Mouse (Mus musculus): ENCODE results near the gene Map1lc3a.
A peak's percentile ranks its signal among the peaks of the same experiment; 100 is the strongest.

Map1lc3a gene

DNA sequence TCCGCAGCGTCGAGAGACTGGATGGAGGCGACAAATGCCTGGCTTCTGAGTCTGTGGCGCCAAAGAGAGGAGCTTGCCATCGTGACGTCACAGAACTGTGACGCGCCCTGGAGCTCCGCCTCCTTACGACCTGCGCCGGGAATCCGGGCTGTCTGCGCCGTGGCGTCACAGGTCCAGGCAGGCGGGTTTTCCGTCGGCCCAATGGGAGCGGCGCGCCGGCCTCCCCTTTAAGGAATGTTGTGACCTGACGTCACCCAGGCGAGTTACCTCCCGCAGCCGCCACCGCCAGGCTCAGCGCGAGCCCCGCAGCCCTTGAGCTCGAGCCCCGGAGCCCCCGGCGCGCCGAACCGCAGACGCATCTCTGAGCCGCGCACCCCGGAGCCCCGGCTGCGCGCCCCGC lies at the start of gene Map1lc3a:
Gene Map1lc3a, plus strand, starts transcription at position 103 of the 400 bp plus-strand sequence.
- DNase-seq (ENCODE audit: low spot score in 2 of 2) = peak; percentile 99

DNA sequence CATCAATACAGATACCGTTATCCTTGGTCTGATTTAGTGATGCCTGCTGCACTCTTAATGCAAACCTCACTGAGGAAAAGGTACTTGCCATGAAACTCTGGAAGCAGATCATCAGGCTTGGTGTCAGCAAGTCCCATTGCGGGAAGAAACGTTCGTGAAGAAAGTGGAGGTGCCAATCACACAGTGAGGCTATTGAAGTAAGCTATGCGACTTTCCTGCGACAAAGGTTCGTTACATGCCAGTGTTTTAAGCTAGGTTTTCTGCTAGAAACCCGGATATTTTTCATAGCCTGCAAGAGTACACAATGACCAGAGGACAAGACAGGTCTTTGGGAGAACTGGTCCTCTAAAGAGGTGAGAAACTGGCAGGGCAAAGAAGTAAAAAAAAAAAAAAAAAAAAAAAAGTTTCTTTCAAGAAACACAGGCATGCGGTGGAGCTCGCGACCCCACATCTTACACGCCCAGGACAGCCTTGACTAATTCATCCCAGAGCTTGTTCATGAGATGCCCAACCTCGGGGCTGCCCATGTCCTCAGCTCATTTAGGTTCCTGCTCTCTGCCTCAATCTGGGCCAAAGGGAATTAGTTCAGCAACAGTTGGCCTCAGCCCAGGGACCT lies 40.2 kb upstream of the Map1lc3a start:
- peak in 1 of 2 experiments; percentile 8 for DNase-seq (ENCODE audit: low spot score in 2 of 2)

GRCm38 (mm10) chr2:155236362-155236992 lies 39.6 kb upstream of the Map1lc3a start, which contains the start of gene Dynlrb1:
TSS of gene Dynlrb1 (plus strand) at chr2:155236533.
- DNase-seq (ENCODE audit: low spot score in 2 of 2) = peak; percentile 99

GRCm38 (mm10) chr2:155237276-155237675 lies 38.8 kb upstream of the Map1lc3a start:
- no peak for DNase-seq (ENCODE audit: low spot score in 2 of 2)

- DNase-seq (ENCODE audit: low spot score in 2 of 2) = no peak
These were observed 35.2 kb upstream of the Map1lc3a start for GRCm38 (mm10) chr2:155240915-155241314.

DNA sequence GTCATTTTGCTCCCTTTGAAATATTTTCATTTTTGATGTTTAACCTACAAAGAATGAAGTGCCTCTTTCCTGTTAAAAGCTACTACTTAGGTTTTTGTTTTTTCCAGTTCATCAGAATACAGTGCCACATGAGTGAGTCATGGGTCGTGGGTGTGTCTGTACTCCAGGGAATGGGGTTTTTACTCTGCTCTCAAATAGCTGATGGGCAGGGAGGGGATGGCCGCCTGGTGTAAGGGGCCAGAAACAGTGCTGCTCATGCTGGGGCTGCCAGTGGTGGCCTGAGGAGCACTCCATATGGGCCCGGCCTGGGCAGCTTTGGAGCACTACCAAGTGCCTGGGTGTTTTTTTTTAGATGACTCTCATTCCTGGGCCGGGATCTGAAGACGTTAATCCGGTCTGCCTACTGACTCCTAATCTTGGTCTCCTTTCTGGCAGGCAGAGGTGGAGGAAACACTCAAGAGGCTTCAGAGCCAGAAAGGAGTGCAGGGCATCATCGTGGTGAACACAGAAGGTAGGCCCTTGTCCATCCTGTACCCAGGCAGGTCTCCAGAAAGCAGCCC lies 33.7 kb upstream of the Map1lc3a start:
- no peak for DNase-seq (ENCODE audit: low spot score in 2 of 2)

DNA sequence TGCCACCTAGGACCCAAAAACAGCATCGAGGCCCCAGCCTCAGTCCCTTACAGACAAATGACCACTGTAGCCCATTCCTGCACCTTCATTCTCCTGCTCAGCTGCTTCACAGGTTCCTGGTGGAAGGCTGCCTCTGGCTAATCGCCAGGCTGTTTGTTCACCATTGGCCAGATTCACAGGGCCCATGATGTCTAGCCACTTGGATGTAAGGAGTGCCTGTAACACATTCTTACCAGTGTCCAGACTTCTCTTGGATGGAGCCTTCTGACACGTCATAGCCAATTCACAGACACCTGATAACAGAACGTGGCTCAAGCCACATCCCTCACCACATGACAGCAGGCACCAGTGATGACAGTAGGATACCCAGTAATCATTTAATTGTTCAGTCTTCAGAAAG lies 29.9 kb upstream of the Map1lc3a start:
- DNase-seq (ENCODE audit: low spot score in 2 of 2) = no peak

- no peak for DNase-seq (ENCODE audit: low spot score in 2 of 2)
These were observed 27.9 kb upstream of the Map1lc3a start for GRCm38 (mm10) chr2:155248206-155248605.

- DNase-seq (ENCODE audit: low spot score in 2 of 2) = no peak
These were observed 27.4 kb upstream of the Map1lc3a start for GRCm38 (mm10) chr2:155248718-155249117.

DNA sequence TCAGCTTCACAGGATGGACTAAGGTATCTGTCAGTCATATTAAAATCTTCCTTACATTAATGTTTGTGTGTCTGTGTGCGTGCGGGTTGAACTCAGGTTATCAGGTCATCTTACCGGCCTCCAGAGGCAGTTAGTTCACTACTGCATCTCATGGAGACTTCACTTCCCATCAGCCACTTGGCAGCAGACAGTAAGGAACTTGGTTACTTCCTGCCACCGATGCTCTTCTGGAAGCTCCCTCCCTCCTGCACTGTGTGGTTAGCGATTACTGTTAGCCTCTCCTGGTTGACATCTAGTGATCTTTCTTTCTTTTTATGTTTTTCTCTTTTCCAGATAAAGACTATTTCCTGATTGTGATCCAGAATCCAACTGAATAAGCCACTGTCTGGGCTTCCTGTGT lies 26.5 kb upstream of the Map1lc3a start:
- DNase-seq (ENCODE audit: low spot score in 2 of 2) = no peak

DNA sequence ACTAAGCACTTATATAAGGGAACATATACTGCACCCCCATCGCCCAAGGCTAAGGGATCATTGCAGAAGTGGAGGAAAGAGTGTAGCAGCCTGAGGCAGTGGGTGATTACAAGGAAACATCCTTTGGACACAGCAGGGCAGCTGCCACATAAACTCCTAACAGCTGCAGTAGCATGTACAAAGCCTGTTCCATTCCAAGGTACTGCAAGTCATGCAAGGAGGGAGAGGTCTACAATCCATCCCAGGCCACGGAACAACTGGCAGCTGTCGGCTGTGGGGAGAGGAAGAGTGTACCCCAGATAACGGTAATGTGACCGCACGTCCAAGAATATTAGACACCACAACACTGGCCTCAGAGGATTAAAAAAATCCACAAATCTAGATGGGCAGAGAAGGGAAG lies 10.6 kb upstream of the Map1lc3a start:
- no peak for DNase-seq (ENCODE audit: low spot score in 2 of 2)

DNA sequence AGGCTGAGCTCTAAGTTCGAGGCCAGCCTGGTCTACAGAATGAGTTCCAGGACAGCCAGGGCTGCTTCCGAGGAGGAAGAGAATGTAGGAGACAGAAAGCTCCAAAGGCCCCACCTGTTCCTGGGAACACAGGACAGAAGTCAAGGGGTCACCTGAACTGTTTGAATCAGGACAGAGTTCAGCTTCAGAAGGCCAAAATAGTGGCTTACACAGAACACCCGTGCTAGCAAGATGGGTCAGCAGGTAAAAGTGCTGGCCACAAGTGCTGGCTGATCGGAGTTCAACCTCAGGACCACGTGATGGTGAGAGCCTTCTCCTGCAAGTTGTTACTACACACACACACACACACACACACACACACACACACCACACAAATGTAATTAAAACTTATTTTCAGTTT lies 9.2 kb upstream of the Map1lc3a start:
- DNase-seq (ENCODE audit: low spot score in 2 of 2) = no peak

GRCm38 (mm10) chr2:155271957-155272356 lies 4.1 kb upstream of the Map1lc3a start:
- DNase-seq (ENCODE audit: low spot score in 2 of 2) = no peak

DNA sequence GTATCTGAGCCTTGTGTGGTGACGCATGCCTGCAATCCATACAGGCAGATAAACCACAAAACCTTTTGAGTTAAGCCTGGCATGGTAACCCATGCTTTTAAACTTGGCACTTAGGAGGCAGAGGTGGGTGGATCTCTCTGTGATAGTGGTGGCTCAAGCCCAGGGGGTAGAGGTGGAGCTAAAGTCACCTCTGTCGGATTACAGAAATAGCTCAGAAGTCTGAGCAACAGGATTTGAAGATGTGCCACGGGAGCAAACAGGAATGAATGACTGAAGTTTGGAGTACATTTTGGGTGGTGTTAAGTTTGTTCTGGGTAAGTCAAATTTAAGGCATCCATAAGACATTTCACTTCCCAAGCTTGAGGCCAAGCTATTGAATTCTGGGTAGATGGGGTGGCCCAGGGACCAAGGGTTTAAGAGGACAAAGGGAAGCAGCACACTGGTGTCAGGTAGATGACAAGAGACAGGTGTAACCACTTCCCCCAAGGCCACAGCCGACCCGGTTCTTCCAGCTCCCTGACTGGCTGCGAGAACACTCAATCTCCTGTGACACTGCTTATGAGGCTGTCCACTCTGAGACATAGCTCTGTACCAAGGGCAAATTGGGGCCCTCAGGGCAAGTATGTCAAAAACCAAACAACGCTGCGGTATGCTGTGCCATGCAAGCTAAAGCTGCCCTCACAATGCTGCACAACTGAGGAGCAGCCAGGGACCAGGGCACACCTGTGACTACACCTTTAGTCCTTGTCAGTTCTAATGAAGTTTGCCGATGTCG lies 3.5 kb upstream of the Map1lc3a start:
- DNase-seq (ENCODE audit: low spot score in 2 of 2) = no peak

DNA sequence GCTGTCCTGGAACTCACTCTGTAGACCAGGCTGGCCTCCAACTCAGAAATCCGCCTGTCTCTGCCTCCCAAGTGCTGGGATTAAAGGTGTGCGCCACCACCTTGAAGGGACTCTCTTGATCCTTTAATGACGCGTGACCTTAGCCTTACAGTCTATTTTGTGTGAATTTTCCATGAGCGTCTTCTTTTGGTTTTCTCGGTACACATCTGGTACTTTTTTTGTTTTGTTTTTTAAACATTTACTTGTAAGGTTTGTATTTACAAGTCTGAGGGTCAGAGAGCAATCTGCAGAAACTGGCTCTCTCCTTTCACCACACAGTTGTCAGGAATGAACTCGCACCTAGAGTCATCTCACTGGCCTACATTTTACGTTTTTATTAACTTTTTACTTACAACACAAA lies 2.5 kb upstream of the Map1lc3a start:
- no peak for DNase-seq (ENCODE audit: low spot score in 2 of 2)

- peak in 1 of 2 experiments; percentile 54 for DNase-seq (ENCODE audit: low spot score in 2 of 2)
These were observed 601 bp downstream of the Map1lc3a start for GRCm38 (mm10) chr2:155276621-155277175.

- no peak for DNase-seq (ENCODE audit: low spot score in 2 of 2)
These were observed 1.6 kb downstream of the Map1lc3a start for GRCm38 (mm10) chr2:155277721-155278120.

GRCm38 (mm10) chr2:155278361-155278760 lies 2.3 kb downstream of the Map1lc3a start:
- peak in 1 of 2 experiments; percentile 17 for DNase-seq (ENCODE audit: low spot score in 2 of 2)

GRCm38 (mm10) chr2:155279163-155279562 lies 3.1 kb downstream of the Map1lc3a start:
- DNase-seq (ENCODE audit: low spot score in 2 of 2) = no peak

DNA sequence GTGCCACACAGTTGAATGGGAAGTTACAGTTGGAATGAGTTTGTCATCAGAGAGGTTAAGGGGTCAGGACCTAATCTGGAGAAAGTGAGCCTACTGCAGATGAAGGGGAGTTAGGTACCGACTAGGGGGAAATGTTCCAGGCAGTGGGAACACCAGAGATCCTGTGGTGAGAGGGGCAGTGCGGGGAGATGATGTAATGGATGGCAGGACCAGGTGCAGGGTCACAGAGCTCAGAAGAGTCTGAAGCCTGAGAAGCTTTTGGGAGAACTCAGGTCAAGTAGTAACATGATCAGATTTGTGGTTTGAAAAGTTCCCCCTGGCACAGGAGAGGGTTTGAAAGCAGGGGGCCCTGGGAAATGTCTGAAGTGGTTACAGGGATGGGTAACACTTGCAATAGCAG lies 4.0 kb downstream of the Map1lc3a start:
- no peak for DNase-seq (ENCODE audit: low spot score in 2 of 2)

DNA sequence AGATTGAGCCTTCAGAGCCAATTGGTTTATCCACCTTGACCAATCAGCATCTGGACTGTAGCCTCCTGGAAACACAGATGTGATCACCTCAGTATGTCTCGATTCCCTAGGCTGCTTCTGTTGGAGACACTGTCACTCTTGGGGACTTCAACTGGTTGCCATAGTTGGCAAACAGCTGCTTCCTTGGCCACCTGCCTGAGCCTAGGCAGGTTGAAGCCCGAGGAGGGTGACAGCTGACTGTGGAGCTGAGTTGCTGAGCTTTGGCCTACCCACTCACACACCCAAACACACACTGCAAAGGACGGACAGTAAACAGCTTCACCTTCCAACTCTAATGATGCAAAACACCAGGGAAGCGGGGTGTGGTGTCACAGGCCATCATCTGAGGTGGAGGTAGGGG lies 7.7 kb downstream of the Map1lc3a start:
- peak in 1 of 2 experiments; percentile 16 for DNase-seq (ENCODE audit: low spot score in 2 of 2)

- no peak for DNase-seq (ENCODE audit: low spot score in 2 of 2)
These were observed 8.6 kb downstream of the Map1lc3a start for GRCm38 (mm10) chr2:155284647-155285046.

Measured in frontal cortex, postnatal 36 days (tissue).